Mouse (Mus musculus) retina, embryonic 14.5 days (tissue): Measurements from ENCODE around the gene Tanc1.
"Not testable (repeated sequence)": the region's sequence is repeated elsewhere in the genome, so short reads cannot be mapped to it uniquely, and the experiment has no call there.

ENCODE experiments used
- DNase-seq: peaks from one replicate; pipeline ENCODE4 v3.0.0-alpha.2; 2015; ENCODE audit warnings: low spot score

The Tanc1 gene

GRCm38 (mm10) chr2:59611831-59612732 is at the start of gene Tanc1:
Gene Tanc1 (plus strand): TSS chr2:59612042.
- DNase-seq, result peak; percentile 82

- DNase-seq, result no peak
Observed at GRCm38 (mm10) chr2:59562215-59562614, 49.6 kb upstream of the Tanc1 start.

- no peak for DNase-seq
Observed at GRCm38 (mm10) chr2:59562696-59563095, 49.1 kb upstream of the Tanc1 start.

- not testable (repeated sequence) for DNase-seq
Observed at GRCm38 (mm10) chr2:59564029-59564611, 47.7 kb upstream of the Tanc1 start.

GRCm38 (mm10) chr2:59564947-59565346 is 46.9 kb upstream of the Tanc1 start:
- no peak for DNase-seq

GRCm38 (mm10) chr2:59580939-59581338 is 30.9 kb upstream of the Tanc1 start:
- DNase-seq, result no peak

- DNase-seq, result no peak
Observed at GRCm38 (mm10) chr2:59583961-59584360, 27.9 kb upstream of the Tanc1 start.

GRCm38 (mm10) chr2:59587387-59588095 is 24.3 kb upstream of the Tanc1 start:
- DNase-seq, result peak; percentile 79

GRCm38 (mm10) chr2:59588096-59588405 is 23.8 kb upstream of the Tanc1 start:
- DNase-seq, result peak; percentile 61

- no peak for DNase-seq
Observed at GRCm38 (mm10) chr2:59593341-59593902, 18.4 kb upstream of the Tanc1 start.

GRCm38 (mm10) chr2:59594095-59594494 is 17.7 kb upstream of the Tanc1 start:
- peak; percentile 58 for DNase-seq

- no peak for DNase-seq
Observed at GRCm38 (mm10) chr2:59596545-59596944, 15.3 kb upstream of the Tanc1 start.

GRCm38 (mm10) chr2:59598286-59598685 is 13.6 kb upstream of the Tanc1 start:
- DNase-seq, result no peak

GRCm38 (mm10) chr2:59598894-59599293 is 12.9 kb upstream of the Tanc1 start:
- no peak for DNase-seq

GRCm38 (mm10) chr2:59599338-59600111 is 12.3 kb upstream of the Tanc1 start:
- peak; percentile 25 for DNase-seq

GRCm38 (mm10) chr2:59600123-59600840 is 11.6 kb upstream of the Tanc1 start:
- no peak for DNase-seq

- DNase-seq, result no peak
Observed at GRCm38 (mm10) chr2:59600980-59601379, 10.9 kb upstream of the Tanc1 start.

- DNase-seq, result no peak
Observed at GRCm38 (mm10) chr2:59601452-59601851, 10.4 kb upstream of the Tanc1 start.

- no peak for DNase-seq
Observed at GRCm38 (mm10) chr2:59608958-59609357, 2.9 kb upstream of the Tanc1 start.

- DNase-seq, result peak; percentile 38
Observed at GRCm38 (mm10) chr2:59611216-59611810, 529 bp upstream of the Tanc1 start.
